Mouse (Mus musculus): ENCODE data around the gene Efna1. TPM values are rescaled to one million over a fixed set of nuclear protein-coding genes. Genes with fewer than 3 reads are reported as not detected.

The Efna1 gene
- polyA plus RNA-seq (2017; shearing (Covaris generic)) = not detected

GRCm38 (mm10) chr3:89280606-89281511, at the start of gene Efna1:
Efna1 (minus strand) TSS chr3:89281142.
- ATAC-seq = no peak

- ATAC-seq = no peak
Measured at GRCm38 (mm10) chr3:89330346-89330745, 49.4 kb upstream of the Efna1 start.

- ATAC-seq = no peak
Measured at GRCm38 (mm10) chr3:89328623-89329022, 47.7 kb upstream of the Efna1 start.

GRCm38 (mm10) chr3:89327371-89327870, 46.5 kb upstream of the Efna1 start:
- ATAC-seq = no peak

GRCm38 (mm10) chr3:89325882-89326281, 44.9 kb upstream of the Efna1 start:
- ATAC-seq = no peak

GRCm38 (mm10) chr3:89322514-89323165, 41.7 kb upstream of the Efna1 start, which contains the start of gene Efna3:
Efna3 (minus strand) TSS chr3:89322965.
- no peak for ATAC-seq

- ATAC-seq = no peak
Measured at GRCm38 (mm10) chr3:89322131-89322500, 41.2 kb upstream of the Efna1 start.

GRCm38 (mm10) chr3:89321183-89322130, 40.5 kb upstream of the Efna1 start:
- ATAC-seq = no peak

GRCm38 (mm10) chr3:89320581-89321182, 39.7 kb upstream of the Efna1 start:
- ATAC-seq = peak; percentile 30

- no peak for ATAC-seq
Measured at GRCm38 (mm10) chr3:89319591-89320350, 38.8 kb upstream of the Efna1 start.

GRCm38 (mm10) chr3:89318971-89319590, 38.1 kb upstream of the Efna1 start:
- ATAC-seq = no peak

- no peak for ATAC-seq
Measured at GRCm38 (mm10) chr3:89318316-89318715, 37.4 kb upstream of the Efna1 start.

- ATAC-seq = no peak
Measured at GRCm38 (mm10) chr3:89317246-89317645, 36.3 kb upstream of the Efna1 start.

GRCm38 (mm10) chr3:89316833-89317232, 35.9 kb upstream of the Efna1 start:
- ATAC-seq = peak; percentile 50

- no peak for ATAC-seq
Measured at GRCm38 (mm10) chr3:89315930-89316831, 35.2 kb upstream of the Efna1 start.

- ATAC-seq = no peak
Measured at GRCm38 (mm10) chr3:89315195-89315929, 34.4 kb upstream of the Efna1 start.

- ATAC-seq = no peak
Measured at GRCm38 (mm10) chr3:89314791-89315190, 33.8 kb upstream of the Efna1 start.

- ATAC-seq = no peak
Measured at GRCm38 (mm10) chr3:89314340-89314739, 33.4 kb upstream of the Efna1 start.

- peak; percentile 68 for ATAC-seq
Measured at GRCm38 (mm10) chr3:89308089-89308488, 27.1 kb upstream of the Efna1 start.
